Mouse (Mus musculus): Measurements from ENCODE around the gene Psmg4. TPM values are rescaled to one million over a fixed set of nuclear protein-coding genes. Genes with fewer than 3 reads are reported as not detected.

The Psmg4 gene
- polyA plus RNA-seq, 1 experiment from 2014 or later = 27.1 TPM

GRCm38 (mm10) chr13:34129485-34130225, 33.1 kb upstream of the Psmg4 start:
- Histone ChIP-seq H3K4me1 (ENCODE audit: control insufficient read depth, low read depth, low read length) (peaks cover 22% of the 10 kb centered on the region), H3K27me3 (ENCODE audit: control insufficient read depth, insufficient read depth, low read depth, low read length) (peaks cover 57% of the 10 kb centered on the region)
- 1% methylated on average over 30 of the region's 31 CpGs for WGBS (ENCODE audit: insufficient replicate concordance)

GRCm38 (mm10) chr13:34130226-34130731, 32.5 kb upstream of the Psmg4 start, which contains the start of gene Tubb2b:
Gene Tubb2b (minus strand): TSS chr13:34130466.
- Histone ChIP-seq H3K4me1 (ENCODE audit: control insufficient read depth, low read depth, low read length) (peaks cover 22% of the 10 kb centered on the region), H3K27me3 (ENCODE audit: control insufficient read depth, insufficient read depth, low read depth, low read length) (peaks cover 60% of the 10 kb centered on the region), H3K4me2 (ENCODE audit: low read depth, low read length) (peak within 1 kb of the TSS; percentile 77), H3K4me3 (ENCODE audit: low read depth, low read length) (peak within 1 kb of the TSS; percentile 57), H3K36me3 (ENCODE audit: control insufficient read depth, insufficient read depth) (no peaks in the 10 kb centered on the region), H3K9me3 (replicated peaks; ENCODE audit: control insufficient read depth, low read length) (no peaks in the 10 kb centered on the region), H3K9ac (ENCODE audit: low read depth, low read length) (peak within 1 kb of the TSS; percentile 34), H3K27ac (ENCODE audit: low read length) (no peak within 1 kb of the TSS)
- ATAC-seq (ENCODE audit: low read depth) = peak; percentile 54
- WGBS (ENCODE audit: insufficient replicate concordance) = under 1% methylated on average over 26 of the region's 26 CpGs

More at GRCm38 (mm10) chr13:34129485-34130225, 33.1 kb upstream of the Psmg4 start:
- no peak for ATAC-seq (ENCODE audit: low read depth)
- Histone ChIP-seq H3K4me3 (ENCODE audit: low read depth, low read length) (peak overlapping the region; percentile 57), H3K9me3 (replicated peaks; ENCODE audit: control insufficient read depth, low read length) (no peaks in the 10 kb centered on the region), H3K27ac (ENCODE audit: low read length) (no peak overlapping the region), H3K36me3 (ENCODE audit: control insufficient read depth, insufficient read depth) (no peaks in the 10 kb centered on the region), H3K4me2 (ENCODE audit: low read depth, low read length) (peak overlapping the region; percentile 77), H3K9ac (ENCODE audit: low read depth, low read length) (peak overlapping the region; percentile 34)

- 1% methylated on average over 24 of the region's 24 CpGs for WGBS (ENCODE audit: insufficient replicate concordance)
- H3K9me3 ChIP-seq (replicated peaks; ENCODE audit: control insufficient read depth, low read length) = no peaks in the 10 kb centered on the region
- ATAC-seq (ENCODE audit: low read depth) = no peak
- H3K27ac ChIP-seq (ENCODE audit: low read length) = no peak overlapping the region
- H3K4me2 ChIP-seq (ENCODE audit: low read depth, low read length) = peak overlapping the region; percentile 35; the same call in 1 of the 2 replicates
- H3K27me3 ChIP-seq (ENCODE audit: control insufficient read depth, insufficient read depth, low read depth, low read length) = peaks cover 62% of the 10 kb centered on the region
- H3K9ac ChIP-seq (ENCODE audit: low read depth, low read length) = no peak overlapping the region
- peaks cover 22% of the 10 kb centered on the region for H3K4me1 ChIP-seq (ENCODE audit: control insufficient read depth, low read depth, low read length)
- H3K4me3 ChIP-seq (ENCODE audit: low read depth, low read length) = peak overlapping the region; percentile 14; the same call in 1 of the 2 replicates
- H3K36me3 ChIP-seq (ENCODE audit: control insufficient read depth, insufficient read depth) = no peaks in the 10 kb centered on the region
These were observed 31.6 kb upstream of the Psmg4 start for GRCm38 (mm10) chr13:34131011-34131707.

- H3K4me2 ChIP-seq (ENCODE audit: low read depth, low read length) = no peak overlapping the region; the same call in 1 of the 2 replicates
These were observed 31.1 kb upstream of the Psmg4 start for GRCm38 (mm10) chr13:34131708-34132060.

GRCm38 (mm10) chr13:34132299-34132698, 30.5 kb upstream of the Psmg4 start:
- Histone ChIP-seq H3K36me3 (ENCODE audit: control insufficient read depth, insufficient read depth) (no peaks in the 10 kb centered on the region), H3K4me3 (ENCODE audit: low read depth, low read length) (no peak overlapping the region)
- ATAC-seq (ENCODE audit: low read depth) = no peak

More at GRCm38 (mm10) chr13:34131708-34132060, 31.1 kb upstream of the Psmg4 start:
- no peaks in the 10 kb centered on the region for H3K36me3 ChIP-seq (ENCODE audit: control insufficient read depth, insufficient read depth)
- H3K9ac ChIP-seq (ENCODE audit: low read depth, low read length) = no peak overlapping the region
- H3K27ac ChIP-seq (ENCODE audit: low read length) = no peak overlapping the region
- H3K9me3 ChIP-seq (replicated peaks; ENCODE audit: control insufficient read depth, low read length) = no peaks in the 10 kb centered on the region
- H3K4me3 ChIP-seq (ENCODE audit: low read depth, low read length) = no peak overlapping the region
- H3K27me3 ChIP-seq (ENCODE audit: control insufficient read depth, insufficient read depth, low read depth, low read length) = peaks cover 62% of the 10 kb centered on the region
- no peak for ATAC-seq (ENCODE audit: low read depth)
- under 1% methylated on average over 10 of the region's 10 CpGs for WGBS (ENCODE audit: insufficient replicate concordance)
- H3K4me1 ChIP-seq (ENCODE audit: control insufficient read depth, low read depth, low read length) = peaks cover 22% of the 10 kb centered on the region

GRCm38 (mm10) chr13:34132875-34133274, 29.9 kb upstream of the Psmg4 start:
- Histone ChIP-seq H3K4me3 (ENCODE audit: low read depth, low read length) (no peak overlapping the region), H3K9ac (ENCODE audit: low read depth, low read length) (no peak overlapping the region), H3K27ac (ENCODE audit: low read length) (no peak overlapping the region), H3K9me3 (replicated peaks; ENCODE audit: control insufficient read depth, low read length) (no peaks in the 10 kb centered on the region), H3K36me3 (ENCODE audit: control insufficient read depth, insufficient read depth) (no peaks in the 10 kb centered on the region), H3K4me2 (ENCODE audit: low read depth, low read length) (no peak overlapping the region), H3K27me3 (ENCODE audit: control insufficient read depth, insufficient read depth, low read depth, low read length) (peaks cover 62% of the 10 kb centered on the region), H3K4me1 (ENCODE audit: control insufficient read depth, low read depth, low read length) (peaks cover 22% of the 10 kb centered on the region)
- 23% methylated on average over 6 of the region's 6 CpGs for WGBS (ENCODE audit: insufficient replicate concordance)
- no peak for ATAC-seq (ENCODE audit: low read depth)

More at GRCm38 (mm10) chr13:34132299-34132698, 30.5 kb upstream of the Psmg4 start:
- WGBS (ENCODE audit: insufficient replicate concordance) = 2% methylated on average over 15 of the region's 15 CpGs
- Histone ChIP-seq H3K9ac (ENCODE audit: low read depth, low read length) (no peak overlapping the region), H3K9me3 (replicated peaks; ENCODE audit: control insufficient read depth, low read length) (no peaks in the 10 kb centered on the region), H3K27me3 (ENCODE audit: control insufficient read depth, insufficient read depth, low read depth, low read length) (peaks cover 62% of the 10 kb centered on the region), H3K27ac (ENCODE audit: low read length) (no peak overlapping the region), H3K4me1 (ENCODE audit: control insufficient read depth, low read depth, low read length) (peaks cover 22% of the 10 kb centered on the region), H3K4me2 (ENCODE audit: low read depth, low read length) (no peak overlapping the region)

GRCm38 (mm10) chr13:34133326-34134071, 29.3 kb upstream of the Psmg4 start:
- H3K27me3 ChIP-seq (ENCODE audit: control insufficient read depth, insufficient read depth, low read depth, low read length) = peaks cover 65% of the 10 kb centered on the region
- no peaks in the 10 kb centered on the region for H3K36me3 ChIP-seq (ENCODE audit: control insufficient read depth, insufficient read depth)
- no peak for ATAC-seq (ENCODE audit: low read depth)
- H3K4me2 ChIP-seq (ENCODE audit: low read depth, low read length) = no peak overlapping the region
- H3K9me3 ChIP-seq (replicated peaks; ENCODE audit: control insufficient read depth, low read length) = no peaks in the 10 kb centered on the region
- no peak overlapping the region for H3K9ac ChIP-seq (ENCODE audit: low read depth, low read length)
- no peak overlapping the region for H3K4me3 ChIP-seq (ENCODE audit: low read depth, low read length)
- H3K27ac ChIP-seq (ENCODE audit: low read length) = no peak overlapping the region
- peaks cover 22% of the 10 kb centered on the region for H3K4me1 ChIP-seq (ENCODE audit: control insufficient read depth, low read depth, low read length)
- 13% methylated on average over 15 of the region's 15 CpGs for WGBS (ENCODE audit: insufficient replicate concordance)

GRCm38 (mm10) chr13:34134276-34134675, 28.5 kb upstream of the Psmg4 start:
- H3K27me3 ChIP-seq (ENCODE audit: control insufficient read depth, insufficient read depth, low read depth, low read length) = peaks cover 58% of the 10 kb centered on the region

More at GRCm38 (mm10) chr13:34134276-34134675, 28.5 kb upstream of the Psmg4 start:
- no peak for ATAC-seq (ENCODE audit: low read depth)
- no peak overlapping the region for H3K27ac ChIP-seq (ENCODE audit: low read length)
- no peaks in the 10 kb centered on the region for H3K36me3 ChIP-seq (ENCODE audit: control insufficient read depth, insufficient read depth)
- H3K4me3 ChIP-seq (ENCODE audit: low read depth, low read length) = no peak overlapping the region
- WGBS (ENCODE audit: insufficient replicate concordance) = 64% methylated on average over 7 of the region's 7 CpGs
- no peak overlapping the region for H3K4me2 ChIP-seq (ENCODE audit: low read depth, low read length)
- H3K9me3 ChIP-seq (replicated peaks; ENCODE audit: control insufficient read depth, low read length) = no peaks in the 10 kb centered on the region
- H3K9ac ChIP-seq (ENCODE audit: low read depth, low read length) = no peak overlapping the region
- H3K4me1 ChIP-seq (ENCODE audit: control insufficient read depth, low read depth, low read length) = peaks cover 22% of the 10 kb centered on the region

All from liver, embryonic 16.5 days (tissue).